Mouse (Mus musculus): ENCODE results near the gene Rorb. TPM values are rescaled to one million over a fixed set of nuclear protein-coding genes. Genes with fewer than 3 reads are reported as not detected.

Rorb gene
- polyA plus RNA-seq, 1 experiment, result 0.32 TPM

DNA sequence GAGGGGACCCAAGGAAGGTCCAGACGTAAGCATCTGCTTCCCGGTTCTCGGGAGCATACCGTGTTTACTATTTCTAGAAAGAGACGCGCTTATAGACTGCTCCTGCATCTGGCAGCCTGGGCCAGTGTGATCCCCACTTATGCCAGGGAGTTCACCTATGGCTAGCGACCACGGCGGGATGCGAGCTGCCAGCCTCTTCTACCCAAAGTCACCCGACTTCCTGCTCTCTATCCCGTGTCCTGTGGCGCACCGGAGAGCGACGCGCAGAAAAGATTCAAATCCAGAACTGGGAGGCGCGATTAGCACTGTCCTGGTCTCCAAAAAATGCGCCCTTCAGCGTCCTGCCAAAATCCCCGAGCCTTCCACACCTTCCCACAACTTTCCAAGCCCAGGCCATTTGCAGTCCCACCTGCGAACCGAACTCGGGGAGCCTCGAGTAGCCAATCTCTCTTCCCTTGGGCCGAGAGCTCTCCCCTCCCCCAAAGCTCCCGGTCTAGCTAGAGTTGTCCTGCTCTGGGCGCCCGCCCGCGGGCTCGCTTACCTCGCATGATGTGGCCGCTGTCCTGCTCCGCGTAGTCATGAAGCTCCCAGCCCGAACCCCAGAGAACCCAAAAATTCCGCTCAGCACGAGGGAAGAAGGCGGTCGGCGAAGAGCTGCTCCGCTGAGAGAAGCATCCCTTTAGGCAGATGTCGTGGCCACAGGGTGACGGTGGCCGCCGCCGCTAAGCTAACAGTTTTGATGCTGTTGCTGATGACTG lies 806 bp downstream of the Rorb start:
- Histone ChIP-seq H3K4me1 (ENCODE audit: control insufficient read depth, insufficient read depth, low read length) (no peaks in the 10 kb centered on the region), H3K27ac (ENCODE audit: control insufficient read depth, insufficient read depth, low read depth, low read length, poor library complexity) (no peak overlapping the region), H3K4me3 (replicated peaks; ENCODE audit: control insufficient read depth, low read depth, low read length) (no peak overlapping the region)
- 3% methylated on average over 49 of the region's 49 CpGs for WGBS
- TF ChIP-seq CTCF (IDR thresholded peaks at IDR 0.05; ENCODE audit: control insufficient read depth, insufficient read depth, low read length) (no peak), POLR2A (IDR thresholded peaks at IDR 0.05; ENCODE audit: borderline replicate concordance, control insufficient read depth, low read depth, low read length) (no peak)

GRCm38 (mm10) chr19:19108596-19109381 lies 2.2 kb downstream of the Rorb start:
- 34% methylated on average over 13 of the region's 13 CpGs for WGBS
- TF ChIP-seq POLR2A (IDR thresholded peaks at IDR 0.05; ENCODE audit: borderline replicate concordance, control insufficient read depth, low read depth, low read length) (no peak), CTCF (IDR thresholded peaks at IDR 0.05; ENCODE audit: control insufficient read depth, insufficient read depth, low read length) (no peak)
- H3K4me1 ChIP-seq (ENCODE audit: control insufficient read depth, insufficient read depth, low read length), result no peaks in the 10 kb centered on the region
- no peak overlapping the region for H3K4me3 ChIP-seq (replicated peaks; ENCODE audit: control insufficient read depth, low read depth, low read length)
- no peak overlapping the region for H3K27ac ChIP-seq (ENCODE audit: control insufficient read depth, insufficient read depth, low read depth, low read length, poor library complexity)

- no peak overlapping the region for H3K4me3 ChIP-seq (replicated peaks; ENCODE audit: control insufficient read depth, low read depth, low read length)
- TF ChIP-seq POLR2A (IDR thresholded peaks at IDR 0.05; ENCODE audit: borderline replicate concordance, control insufficient read depth, low read depth, low read length) (no peak), CTCF (IDR thresholded peaks at IDR 0.05; ENCODE audit: control insufficient read depth, insufficient read depth, low read length) (no peak)
- H3K27ac ChIP-seq (ENCODE audit: control insufficient read depth, insufficient read depth, low read depth, low read length, poor library complexity), result no peak overlapping the region
- WGBS, result 79% methylated on average over 2 of the region's 2 CpGs
- H3K4me1 ChIP-seq (ENCODE audit: control insufficient read depth, insufficient read depth, low read length), result no peaks in the 10 kb centered on the region
Observed at GRCm38 (mm10) chr19:19104581-19104980, 6.4 kb downstream of the Rorb start.

GRCm38 (mm10) chr19:19097149-19097548 lies 13.8 kb downstream of the Rorb start:
- H3K4me3 ChIP-seq (replicated peaks; ENCODE audit: control insufficient read depth, low read depth, low read length), result no peak overlapping the region
- WGBS, result 80% methylated on average over 6 of the region's 6 CpGs
- TF ChIP-seq CTCF (IDR thresholded peaks at IDR 0.05; ENCODE audit: control insufficient read depth, insufficient read depth, low read length) (no peak), POLR2A (IDR thresholded peaks at IDR 0.05; ENCODE audit: borderline replicate concordance, control insufficient read depth, low read depth, low read length) (no peak)
- no peaks in the 10 kb centered on the region for H3K4me1 ChIP-seq (ENCODE audit: control insufficient read depth, insufficient read depth, low read length)
- no peak overlapping the region for H3K27ac ChIP-seq (ENCODE audit: control insufficient read depth, insufficient read depth, low read depth, low read length, poor library complexity)

- H3K27ac ChIP-seq (ENCODE audit: control insufficient read depth, insufficient read depth, low read depth, low read length, poor library complexity), result no peak overlapping the region
- WGBS, result 83% methylated on average over 7 of the region's 7 CpGs
- TF ChIP-seq CTCF (IDR thresholded peaks at IDR 0.05; ENCODE audit: control insufficient read depth, insufficient read depth, low read length) (no peak), POLR2A (IDR thresholded peaks at IDR 0.05; ENCODE audit: borderline replicate concordance, control insufficient read depth, low read depth, low read length) (no peak)
- no peak overlapping the region for H3K4me3 ChIP-seq (replicated peaks; ENCODE audit: control insufficient read depth, low read depth, low read length)
- H3K4me1 ChIP-seq (ENCODE audit: control insufficient read depth, insufficient read depth, low read length), result no peaks in the 10 kb centered on the region
Observed at GRCm38 (mm10) chr19:19089427-19089826, 21.6 kb downstream of the Rorb start.

GRCm38 (mm10) chr19:19077880-19078279 lies 33.1 kb downstream of the Rorb start:
- Histone ChIP-seq H3K4me3 (replicated peaks; ENCODE audit: control insufficient read depth, low read depth, low read length) (no peak overlapping the region), H3K4me1 (ENCODE audit: control insufficient read depth, insufficient read depth, low read length) (no peaks in the 10 kb centered on the region), H3K27ac (ENCODE audit: control insufficient read depth, insufficient read depth, low read depth, low read length, poor library complexity) (no peak overlapping the region)
- TF ChIP-seq CTCF (IDR thresholded peaks at IDR 0.05; ENCODE audit: control insufficient read depth, insufficient read depth, low read length) (no peak), POLR2A (IDR thresholded peaks at IDR 0.05; ENCODE audit: borderline replicate concordance, control insufficient read depth, low read depth, low read length) (no peak)
- WGBS, result 70% methylated on average over 8 of the region's 8 CpGs

GRCm38 (mm10) chr19:19074756-19075155 lies 36.2 kb downstream of the Rorb start:
- no peak overlapping the region for H3K27ac ChIP-seq (ENCODE audit: control insufficient read depth, insufficient read depth, low read depth, low read length, poor library complexity)
- TF ChIP-seq POLR2A (IDR thresholded peaks at IDR 0.05; ENCODE audit: borderline replicate concordance, control insufficient read depth, low read depth, low read length), result no peak
- TF ChIP-seq CTCF (IDR thresholded peaks at IDR 0.05; ENCODE audit: control insufficient read depth, insufficient read depth, low read length), result no peak
- 76% methylated on average over 6 of the region's 6 CpGs for WGBS
- no peak overlapping the region for H3K4me3 ChIP-seq (replicated peaks; ENCODE audit: control insufficient read depth, low read depth, low read length)
- no peaks in the 10 kb centered on the region for H3K4me1 ChIP-seq (ENCODE audit: control insufficient read depth, insufficient read depth, low read length)

GRCm38 (mm10) chr19:19058710-19059398 lies 52.1 kb downstream of the Rorb start:
- 60% methylated on average over 10 of the region's 10 CpGs for WGBS

More at GRCm38 (mm10) chr19:19058710-19059398, 52.1 kb downstream of the Rorb start:
- TF ChIP-seq CTCF (IDR thresholded peaks at IDR 0.05; ENCODE audit: control insufficient read depth, insufficient read depth, low read length), result no peak
- no peak for TF ChIP-seq POLR2A (IDR thresholded peaks at IDR 0.05; ENCODE audit: borderline replicate concordance, control insufficient read depth, low read depth, low read length)
- Histone ChIP-seq H3K4me1 (ENCODE audit: control insufficient read depth, insufficient read depth, low read length) (no peaks in the 10 kb centered on the region), H3K4me3 (replicated peaks; ENCODE audit: control insufficient read depth, low read depth, low read length) (no peak overlapping the region), H3K27ac (ENCODE audit: control insufficient read depth, insufficient read depth, low read depth, low read length, poor library complexity) (no peak overlapping the region)

Measured in bone marrow, adult 2 months (tissue).